Mouse (Mus musculus) c-Kit-positive CD71-positive TER-119-negative erythroid progenitor cells, embryonic 14.5 days (primary cell): ENCODE results near the gene Prr19.
"Not testable (repeated sequence)": the region's sequence is repeated elsewhere in the genome, so short reads cannot be mapped to it uniquely, and the experiment has no call there.

Experiments used
- DNase-seq: peaks from one replicate; pipeline ENCODE4 v3.0.0-alpha.2; 2013; ENCODE audit warnings: low read depth

Gene Prr19

DNA sequence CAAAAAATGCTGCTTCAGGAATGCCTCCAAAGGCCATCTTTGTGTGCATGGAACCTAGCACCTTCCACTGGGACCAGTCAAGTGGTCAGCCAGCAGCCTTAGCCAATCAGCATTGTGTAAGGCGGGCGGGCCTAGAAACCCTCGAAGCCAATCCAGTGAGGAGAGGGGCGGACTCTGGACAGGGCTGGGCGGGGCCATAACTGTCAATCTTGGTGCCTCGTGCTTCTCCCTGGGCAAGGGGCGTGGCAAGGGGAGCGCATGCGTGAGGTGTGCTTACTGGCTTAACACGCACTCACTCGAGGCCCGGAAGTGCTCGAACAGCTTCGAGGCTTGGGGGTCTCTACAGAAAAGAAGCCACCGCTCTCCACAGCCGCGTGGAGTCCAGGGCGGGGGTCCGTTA lies at the start of gene Prr19:
Gene Prr19, plus strand, starts transcription at position 349 of the 400 bp plus-strand sequence.
- no peak for DNase-seq

DNA sequence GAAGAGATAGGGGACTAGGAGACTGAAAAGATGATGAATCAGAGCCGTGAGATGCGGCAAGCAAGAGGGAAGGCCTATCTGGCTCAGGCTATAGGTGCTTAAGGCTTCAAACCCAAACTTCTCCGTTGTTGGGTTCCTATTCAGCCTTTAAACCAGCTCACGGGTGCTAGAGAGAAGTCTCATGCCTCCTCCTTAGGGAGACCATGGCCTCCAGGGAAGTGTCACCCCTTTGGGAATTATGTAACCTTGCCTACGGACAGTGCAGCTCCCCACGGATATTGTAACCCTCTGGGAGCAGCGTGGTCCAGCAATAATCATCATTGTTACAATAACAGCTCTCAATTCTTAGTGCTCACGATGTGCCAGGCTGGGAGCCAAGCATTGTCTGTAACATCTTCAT lies 49.4 kb upstream of the Prr19 start:
- DNase-seq, result no peak

DNA sequence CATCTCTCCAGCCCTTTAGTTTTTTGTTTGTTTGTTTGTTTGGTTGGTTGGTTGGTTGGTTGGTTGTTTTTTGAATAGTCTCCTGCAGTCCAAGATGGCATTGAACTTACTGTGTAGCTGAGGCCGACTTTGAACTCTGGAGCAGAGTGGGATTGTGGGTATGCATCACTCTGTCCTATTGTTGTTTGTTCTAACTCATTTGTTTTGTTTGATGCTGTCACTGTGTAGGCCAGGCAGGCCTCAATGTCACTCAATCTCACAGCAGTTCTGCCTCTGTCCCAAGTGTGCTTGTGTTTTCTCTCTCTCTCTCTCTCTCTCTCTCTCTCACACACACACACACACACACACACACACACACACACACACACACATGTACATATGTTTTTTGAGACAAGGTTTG lies 39.3 kb upstream of the Prr19 start:
- no peak for DNase-seq

DNA sequence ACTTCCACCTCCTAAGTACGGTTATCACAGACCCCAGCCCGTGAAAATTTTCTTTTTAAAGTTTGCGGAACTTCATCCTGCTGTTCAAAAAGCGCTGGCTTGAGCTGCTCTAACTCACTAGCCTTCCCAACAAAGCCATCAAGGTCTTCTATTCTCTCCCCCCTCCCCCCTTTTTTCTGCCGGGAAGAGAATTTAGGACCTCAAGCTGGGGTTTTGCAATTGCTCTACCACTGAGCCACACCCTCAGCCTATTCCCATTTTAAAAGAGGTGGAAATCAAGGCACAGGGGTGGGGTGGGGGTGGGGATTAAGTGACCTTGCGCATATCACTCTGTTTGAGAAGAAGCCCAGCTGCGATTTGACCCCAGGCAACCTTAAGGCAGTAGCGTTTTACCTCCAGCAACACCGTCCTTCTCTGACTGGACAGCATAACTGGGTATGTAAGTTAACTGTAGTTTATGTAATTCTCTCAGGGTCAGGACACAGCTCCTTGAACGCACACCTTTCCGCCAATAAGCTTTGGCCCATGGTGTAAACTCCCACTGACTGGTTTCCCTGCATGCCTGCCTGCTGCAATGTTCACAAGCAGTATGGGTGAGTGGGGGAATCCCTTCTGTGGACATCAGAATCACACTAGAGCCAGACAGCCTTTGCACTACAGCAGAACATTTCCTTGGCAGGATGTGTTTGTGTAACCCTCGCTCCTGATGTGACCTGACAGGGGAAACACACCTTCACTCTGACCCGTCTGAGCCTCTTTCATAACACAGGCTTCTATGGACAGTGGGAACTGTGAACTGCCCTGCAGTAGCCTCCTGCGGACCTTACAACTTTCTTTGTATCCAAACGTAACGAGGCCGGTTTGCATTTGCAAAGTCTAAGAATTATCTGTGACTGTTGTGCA lies 37.0 kb upstream of the Prr19 start:
- DNase-seq, result no peak

DNA sequence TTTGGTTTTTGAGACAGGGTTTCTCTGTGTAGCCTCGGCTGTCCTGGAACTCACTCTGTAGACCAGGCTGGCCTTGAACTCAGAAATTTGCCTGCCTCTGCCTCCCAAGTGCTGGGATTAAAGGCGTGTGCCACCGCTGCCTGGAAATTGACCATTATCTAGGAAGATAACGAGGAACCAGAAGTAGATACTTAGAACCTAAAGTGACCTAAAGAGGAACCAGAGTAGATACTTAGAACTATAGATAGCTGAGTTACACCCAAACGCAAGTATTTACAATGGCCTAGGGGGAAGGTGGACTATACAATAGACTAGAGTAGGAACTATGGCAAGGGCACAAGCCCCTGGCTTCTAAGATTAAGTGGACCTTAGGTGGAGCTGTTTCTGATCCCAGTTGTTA lies 35.5 kb upstream of the Prr19 start:
- DNase-seq, result not testable (repeated sequence)

DNA sequence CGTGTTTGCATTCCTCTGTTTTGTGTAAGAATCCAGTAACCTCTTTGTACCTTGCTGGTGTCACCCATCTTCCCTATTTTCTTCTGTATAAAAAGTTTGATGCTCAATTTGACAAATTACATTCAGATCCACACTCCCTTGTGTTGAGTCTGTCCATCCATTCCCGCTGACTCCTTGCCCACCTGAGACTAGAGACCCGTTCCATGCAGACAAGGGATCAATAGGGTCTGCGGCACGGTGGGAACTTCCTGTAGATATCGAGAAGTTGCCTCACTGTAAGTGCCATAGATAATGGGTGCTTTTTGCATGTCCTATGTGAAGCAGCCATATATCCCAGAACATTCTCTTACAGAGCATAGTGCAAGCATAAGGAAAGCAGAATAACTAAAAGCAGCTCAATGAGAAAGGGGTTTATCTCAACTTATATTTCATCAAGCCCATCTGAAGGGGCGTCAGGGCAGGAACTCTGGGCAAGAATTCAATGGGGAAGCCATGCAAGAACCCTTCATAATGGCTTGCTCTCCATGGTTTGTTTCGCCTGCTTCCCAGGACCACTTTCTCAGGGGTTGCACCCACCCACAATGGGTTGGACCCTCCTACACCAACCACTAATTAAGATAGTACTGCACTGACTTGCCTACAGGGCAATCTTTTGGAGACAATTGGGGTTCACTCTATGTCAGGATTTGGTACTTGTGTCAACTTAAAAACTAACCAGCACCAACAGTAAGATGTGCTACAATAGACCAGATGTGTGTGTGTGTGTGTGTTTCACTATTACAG lies 34.8 kb upstream of the Prr19 start:
- no peak for DNase-seq

DNA sequence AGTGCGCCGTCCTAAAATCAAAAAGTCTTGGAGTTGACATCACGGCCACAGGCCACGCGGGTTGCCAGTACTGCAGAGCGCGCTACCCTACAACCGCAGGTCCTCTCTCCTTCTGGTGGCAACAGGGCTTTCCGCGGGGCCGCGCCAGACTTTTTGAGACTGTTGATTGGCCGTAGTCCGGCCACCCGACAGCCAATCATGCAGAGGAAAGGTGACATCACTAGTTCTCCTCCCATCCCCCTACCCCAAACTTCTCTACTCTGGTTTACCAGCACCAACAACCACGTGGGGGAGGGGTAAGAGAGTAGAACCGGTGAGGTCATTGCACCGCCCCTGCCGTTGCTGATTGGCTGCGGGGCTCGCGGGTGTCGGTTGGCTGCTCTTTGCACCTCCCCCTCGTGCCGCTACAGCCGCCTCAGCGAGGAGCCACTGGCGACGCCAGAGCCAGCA lies 33.9 kb upstream of the Prr19 start, which contains the start of gene Cic:
Gene Cic, plus strand, starts transcription at position 404 of the 450 bp plus-strand sequence.
- DNase-seq, result peak; percentile 99

DNA sequence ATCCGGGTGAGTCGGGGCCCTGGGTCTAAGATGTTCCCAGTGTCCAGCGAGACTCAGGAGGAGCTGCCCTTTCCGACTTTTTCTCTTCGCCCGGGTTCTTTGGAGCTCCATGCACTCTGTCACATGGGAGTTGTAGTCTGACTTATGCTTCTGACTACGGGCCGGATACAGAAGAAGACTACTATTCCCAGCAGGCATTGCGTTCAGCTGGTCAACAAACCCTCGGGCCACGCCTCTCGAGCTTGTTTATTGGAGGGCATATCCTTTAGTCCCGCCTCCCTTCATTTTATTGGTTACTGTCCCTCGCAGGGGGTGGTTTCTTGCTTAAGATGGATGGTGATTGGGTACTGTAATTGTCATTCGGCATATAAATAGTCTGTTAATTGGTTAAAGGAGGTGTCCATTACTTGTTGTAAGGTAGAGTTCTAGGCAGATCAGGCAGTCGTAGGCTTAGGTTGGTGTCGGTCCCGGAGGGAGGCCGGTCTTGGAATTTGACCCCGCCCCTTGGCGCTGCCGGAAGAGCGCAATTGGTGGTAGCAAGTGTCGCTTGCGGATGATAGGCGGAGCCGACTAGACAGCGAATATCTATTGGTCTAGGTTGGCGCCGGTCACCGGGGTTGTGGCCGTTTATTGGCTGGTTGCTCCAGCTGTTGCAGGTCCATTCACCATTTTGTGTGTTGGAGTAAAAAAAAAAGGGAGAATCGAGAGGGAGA lies 33.3 kb upstream of the Prr19 start:
- peak; percentile 99 for DNase-seq

DNA sequence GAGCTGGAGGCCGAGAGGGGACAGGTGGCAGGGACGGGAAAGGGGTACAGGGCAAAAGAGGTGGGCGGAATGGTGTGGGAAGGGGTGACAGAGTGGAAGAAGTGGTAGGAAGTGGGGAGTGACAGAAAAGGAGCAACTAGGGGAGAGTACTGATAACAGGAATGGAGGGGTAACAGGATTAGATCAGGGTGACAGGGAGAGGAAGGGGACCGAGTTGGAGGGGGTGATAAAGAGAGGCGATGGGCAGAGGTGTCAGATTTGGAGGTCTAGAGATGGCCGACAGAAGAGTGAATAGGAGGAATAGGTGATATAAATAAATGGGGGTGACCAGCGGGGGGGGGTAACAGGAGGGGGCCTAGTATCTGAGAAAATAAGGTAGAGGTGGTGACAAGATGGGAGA lies 32.6 kb upstream of the Prr19 start:
- DNase-seq, result no peak

DNA sequence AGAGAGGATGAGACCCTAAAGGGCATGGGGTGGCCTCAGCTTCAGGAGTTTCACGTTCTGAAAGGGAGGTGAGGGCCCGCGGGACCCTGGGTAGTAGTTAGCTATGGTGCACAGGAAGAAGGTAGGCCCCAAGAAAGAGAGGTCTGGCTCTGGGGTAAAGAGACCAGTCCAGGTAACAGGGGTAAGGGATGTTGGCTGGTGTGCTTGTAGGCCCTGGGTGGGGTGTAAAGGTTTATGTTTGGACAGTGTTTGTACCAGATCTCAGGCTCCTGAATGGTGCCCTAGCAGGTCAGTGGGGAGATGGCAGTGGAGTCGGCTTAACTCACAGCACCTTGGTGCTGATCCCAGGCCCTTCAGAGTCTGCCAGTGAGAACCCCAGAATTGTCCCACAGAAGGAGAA lies 32.2 kb upstream of the Prr19 start:
- DNase-seq, result no peak

DNA sequence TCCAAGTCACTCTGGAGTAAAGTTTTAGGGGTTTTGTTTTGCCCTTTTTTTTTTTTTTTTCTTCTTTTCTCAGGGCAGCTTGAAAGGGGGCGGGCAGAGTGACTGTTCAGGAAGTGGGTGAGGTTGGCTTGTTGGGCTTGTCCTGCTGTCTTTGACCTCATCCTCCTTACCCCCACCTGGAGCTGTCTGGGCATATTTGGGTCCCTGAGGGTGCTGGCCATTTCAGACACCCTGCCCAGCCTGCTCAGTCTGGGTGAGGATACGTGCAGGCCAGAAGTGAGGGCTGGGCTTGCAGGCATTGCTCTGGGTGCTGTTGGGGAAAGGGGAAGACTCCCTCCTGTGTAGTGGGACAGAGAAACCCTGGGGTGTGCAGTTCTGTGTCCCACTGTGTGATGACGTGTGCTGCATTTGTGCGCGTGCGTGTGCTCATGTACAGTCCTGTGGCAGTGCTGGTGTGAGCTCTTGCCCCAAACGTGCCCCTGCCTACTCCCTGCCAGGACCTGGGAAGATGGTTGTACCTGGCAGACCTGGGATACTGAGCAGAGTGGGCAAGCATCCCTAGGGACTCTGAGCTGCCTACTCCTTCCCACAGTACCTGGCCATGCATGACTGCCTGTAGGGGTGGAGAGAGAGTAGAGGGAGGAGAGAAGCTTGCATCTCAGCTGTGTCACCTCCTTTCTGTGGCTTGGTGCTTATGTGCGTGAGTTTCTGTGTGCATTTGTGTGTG lies 31.5 kb upstream of the Prr19 start:
- no peak for DNase-seq

DNA sequence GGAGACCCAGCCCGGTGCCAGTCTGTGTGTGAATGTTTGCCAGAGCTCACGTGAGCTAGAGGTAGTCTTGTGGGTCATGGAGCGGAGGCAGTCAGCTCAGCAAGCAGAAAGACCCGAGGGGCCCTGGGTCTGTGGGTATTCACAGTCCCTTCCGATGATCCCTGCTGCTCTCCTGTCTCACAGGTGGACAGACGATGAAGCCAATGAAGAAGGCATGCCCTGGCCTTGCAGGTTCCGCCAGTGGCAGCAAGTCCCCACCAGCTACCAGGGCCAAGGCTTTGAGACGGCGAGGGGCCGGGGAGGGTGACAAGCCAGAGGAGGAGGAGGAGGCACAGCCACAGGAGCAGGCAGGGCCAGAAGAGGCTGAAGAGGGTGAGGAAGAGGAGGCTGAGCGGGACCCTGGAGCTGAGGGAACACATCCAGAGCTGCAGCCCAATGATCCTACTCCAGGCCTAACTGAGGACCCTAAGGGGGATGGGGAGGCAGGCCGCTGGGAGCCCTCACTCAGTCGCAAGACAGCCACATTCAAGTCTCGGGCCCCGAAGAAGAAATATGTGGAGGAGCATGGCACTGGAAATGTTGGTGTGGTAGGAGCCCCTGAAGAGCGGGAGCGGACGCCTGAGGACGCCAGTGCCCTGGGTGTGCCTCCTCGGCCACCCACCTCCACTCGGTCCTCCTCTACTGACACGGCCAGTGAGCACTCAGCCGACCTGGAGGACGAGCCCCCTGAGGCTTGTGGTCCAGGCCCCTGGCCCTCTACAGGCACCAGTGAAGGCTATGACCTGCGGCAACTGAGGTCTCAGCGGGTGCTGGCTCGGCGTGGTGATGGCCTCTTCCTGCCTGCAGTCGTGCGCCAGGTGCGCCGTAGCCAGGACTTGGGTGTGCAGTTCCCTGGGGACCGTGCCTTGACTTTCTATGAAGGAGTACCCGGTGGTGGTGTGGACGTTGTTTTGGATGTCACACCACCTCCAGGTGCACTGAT lies 30.3 kb upstream of the Prr19 start:
- DNase-seq, result no peak

DNA sequence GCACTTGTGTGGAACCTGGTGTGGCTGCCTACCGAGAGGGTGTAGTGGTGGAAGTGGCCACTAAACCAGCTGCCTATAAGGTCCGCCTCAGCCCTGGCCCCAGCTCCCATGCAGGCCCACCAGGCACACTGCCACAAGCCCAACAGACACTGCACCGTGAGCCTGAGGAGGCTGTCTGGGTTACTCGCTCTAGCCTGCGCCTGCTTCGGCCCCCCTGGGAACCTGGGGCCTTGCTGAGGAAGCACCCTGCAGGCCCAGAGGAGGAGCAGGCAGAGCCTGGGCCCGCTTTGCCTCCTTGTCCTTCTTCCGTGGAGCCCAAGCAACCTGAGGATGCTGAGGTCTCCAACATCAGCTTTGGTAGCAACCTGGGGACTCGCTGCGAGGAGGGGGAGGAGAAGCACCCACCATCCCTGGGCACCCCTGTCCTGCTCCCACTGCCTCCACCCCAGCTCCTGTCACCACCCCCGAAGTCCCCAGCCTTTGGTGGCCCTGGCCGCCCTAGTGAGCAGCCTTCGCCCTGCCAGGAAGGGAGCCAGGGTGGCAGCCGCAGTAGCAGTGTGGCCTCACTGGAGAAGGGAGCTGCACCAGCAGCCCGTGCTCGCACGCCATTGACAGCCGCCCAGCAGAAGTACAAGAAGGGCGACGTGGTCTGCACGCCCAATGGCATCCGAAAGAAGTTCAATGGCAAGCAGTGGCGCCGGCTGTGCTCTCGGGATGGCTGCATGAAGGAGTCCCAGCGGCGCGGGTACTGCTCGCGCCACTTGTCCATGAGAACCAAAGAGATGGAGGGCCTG lies 29.4 kb upstream of the Prr19 start:
- no peak for DNase-seq

DNA sequence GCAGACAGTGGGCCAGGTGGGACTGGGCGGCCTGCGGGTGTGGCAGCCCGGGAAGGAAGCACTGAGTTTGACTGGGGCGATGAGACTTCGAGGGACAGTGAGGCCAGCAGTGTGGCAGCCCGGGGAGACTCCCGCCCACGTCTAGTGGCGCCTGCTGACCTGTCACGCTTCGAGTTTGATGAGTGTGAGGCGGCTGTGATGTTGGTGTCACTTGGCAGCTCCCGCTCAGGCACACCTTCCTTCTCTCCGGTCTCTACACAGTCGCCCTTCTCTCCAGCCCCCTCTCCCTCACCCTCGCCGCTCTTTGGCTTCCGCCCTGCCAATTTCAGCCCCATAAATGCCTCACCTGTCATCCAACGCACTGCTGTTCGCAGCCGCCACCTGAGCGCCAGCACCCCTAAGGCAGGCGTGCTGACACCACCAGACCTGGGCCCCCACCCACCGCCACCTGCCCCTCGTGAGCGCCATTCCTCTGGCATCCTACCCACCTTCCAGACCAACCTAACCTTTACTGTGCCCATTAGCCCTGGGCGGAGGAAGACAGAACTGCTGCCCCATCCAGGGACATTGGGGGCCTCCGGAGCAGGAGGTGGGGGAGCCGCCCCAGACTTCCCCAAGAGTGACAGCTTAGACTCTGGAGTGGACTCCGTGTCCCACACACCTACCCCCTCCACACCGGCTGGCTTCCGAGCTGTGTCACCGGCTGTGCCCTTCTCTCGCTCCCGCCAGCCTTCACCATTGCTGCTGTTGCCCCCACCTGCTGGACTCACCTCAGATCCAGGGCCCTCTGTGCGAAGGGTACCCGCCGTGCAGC lies 28.6 kb upstream of the Prr19 start:
- no peak for DNase-seq

DNA sequence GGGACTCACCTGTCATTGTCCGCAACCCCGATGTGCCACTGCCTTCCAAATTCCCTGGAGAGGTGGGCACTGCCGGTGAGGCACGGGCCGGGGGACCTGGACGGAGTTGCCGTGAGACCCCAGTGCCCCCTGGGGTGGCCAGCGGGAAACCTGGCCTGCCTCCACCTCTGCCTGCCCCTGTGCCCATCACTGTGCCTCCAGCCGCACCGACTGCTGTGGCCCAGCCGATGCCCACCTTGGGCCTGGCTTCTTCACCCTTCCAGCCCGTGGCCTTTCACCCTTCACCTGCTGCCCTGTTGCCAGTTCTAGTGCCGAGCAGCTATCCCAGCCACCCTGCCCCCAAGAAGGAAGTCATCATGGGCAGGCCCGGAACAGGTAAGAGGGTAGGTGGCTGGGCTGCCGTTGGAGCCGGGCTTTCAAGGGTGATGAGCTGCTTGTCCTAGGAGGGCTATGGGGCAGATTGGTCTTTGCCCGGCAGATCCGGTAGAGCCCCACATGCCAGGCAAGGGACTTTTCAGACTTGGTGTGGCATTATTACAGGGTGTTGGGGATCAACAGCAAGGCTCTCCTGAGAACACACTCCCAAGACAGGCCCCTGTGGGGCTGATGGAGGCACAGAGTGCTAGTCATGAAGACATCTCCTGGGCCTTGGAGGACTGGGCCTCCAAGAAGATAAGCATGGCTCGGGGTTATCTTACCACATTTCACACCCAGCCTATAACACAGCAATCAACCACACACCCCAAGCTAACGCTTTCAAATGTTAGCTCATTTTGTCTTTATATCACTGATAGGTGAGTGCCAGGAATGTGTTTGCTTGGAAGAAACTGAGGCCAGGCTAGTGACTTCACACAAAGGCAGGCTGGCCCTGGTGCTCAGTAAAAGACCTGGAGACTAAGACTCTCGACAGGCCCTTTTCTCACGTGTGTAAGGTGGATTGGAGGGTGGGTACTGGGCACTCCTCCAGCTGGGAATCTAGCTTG lies 27.7 kb upstream of the Prr19 start:
- DNase-seq, result peak; percentile 72

DNA sequence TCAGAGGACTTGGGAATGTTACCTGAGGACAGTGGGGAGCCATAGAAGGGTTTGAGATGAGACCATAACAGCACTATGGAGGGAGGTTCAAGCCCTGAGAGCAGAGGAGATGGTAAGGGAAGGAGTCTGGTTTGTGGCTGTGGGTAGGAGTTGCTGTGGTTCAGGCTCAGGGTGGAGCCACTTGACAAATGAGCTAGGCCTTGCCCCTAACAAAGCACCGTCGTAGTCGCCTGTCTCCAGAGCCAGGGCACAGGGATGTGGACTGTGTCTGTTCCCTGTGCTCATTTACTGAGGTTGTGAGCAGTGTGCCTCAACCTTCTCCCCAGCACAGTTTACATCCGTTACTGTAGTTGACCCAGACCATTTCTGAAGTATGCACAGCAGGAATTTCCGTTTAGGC lies 26.6 kb upstream of the Prr19 start:
- DNase-seq, result no peak

DNA sequence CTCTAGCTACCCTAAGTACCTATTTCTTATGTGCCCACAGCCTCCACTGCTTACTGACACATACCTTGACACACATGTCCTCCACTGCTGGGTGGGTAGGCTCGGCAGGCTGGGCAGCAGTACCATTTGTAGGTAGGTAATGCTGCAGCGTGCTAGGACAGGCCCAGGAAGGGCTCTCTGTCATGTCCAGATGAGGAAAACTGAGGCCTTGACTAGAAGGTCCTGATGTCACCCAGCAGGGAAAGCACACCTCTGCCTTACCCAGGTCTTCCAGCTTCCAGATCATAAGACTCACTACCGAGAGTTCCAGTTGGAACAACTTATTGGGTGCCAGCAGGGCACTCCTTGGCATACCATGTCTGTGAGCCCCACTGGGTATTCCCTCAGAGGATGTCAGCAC lies 26.2 kb upstream of the Prr19 start:
- no peak for DNase-seq
